Mouse (Mus musculus) cerebellum, postnatal 4 days (tissue): ENCODE results near the gene Fut4.
A peak's percentile ranks its signal among the peaks of the same experiment; 100 is the strongest.
"Not testable (repeated sequence)": the region's sequence is repeated elsewhere in the genome, so short reads cannot be mapped to it uniquely, and the experiment has no call there.

Experiments used
- DNase-seq, 2 experiments: peaks; one replicate each; pipeline ENCODE4 v3.0.0; 2022; ENCODE audit warnings: low spot score in 2 of 2, mixed read lengths in 1 of 2

Gene Fut4

GRCm38 (mm10) chr9:14726005-14726404, 26.2 kb downstream of the Fut4 start:
- no peak for DNase-seq

- DNase-seq, result no peak
These were observed 27.3 kb downstream of the Fut4 start for GRCm38 (mm10) chr9:14724755-14725420.

- DNase-seq, result no peak
These were observed 30.6 kb downstream of the Fut4 start for GRCm38 (mm10) chr9:14721610-14722009.

GRCm38 (mm10) chr9:14720384-14720783, 31.8 kb downstream of the Fut4 start:
- DNase-seq, result no peak

- no peak for DNase-seq
These were observed 33.9 kb downstream of the Fut4 start for GRCm38 (mm10) chr9:14718332-14718691.

GRCm38 (mm10) chr9:14717689-14718331, 34.4 kb downstream of the Fut4 start:
- DNase-seq, result peak in 1 of 2 experiments; percentile 8

- DNase-seq, result no peak
These were observed 36.9 kb downstream of the Fut4 start for GRCm38 (mm10) chr9:14715258-14715657.

GRCm38 (mm10) chr9:14710910-14711309, 41.3 kb downstream of the Fut4 start:
- DNase-seq, result no peak

- DNase-seq, result no peak
These were observed 46.7 kb downstream of the Fut4 start for GRCm38 (mm10) chr9:14705321-14706162.

- not testable (repeated sequence) for DNase-seq
These were observed 51.4 kb downstream of the Fut4 start for GRCm38 (mm10) chr9:14700795-14701194.

GRCm38 (mm10) chr9:14699288-14699640, 52.9 kb downstream of the Fut4 start:
- DNase-seq, result no peak

- peak; percentile 91 to 93 for DNase-seq
These were observed 53.5 kb downstream of the Fut4 start for GRCm38 (mm10) chr9:14698582-14699287.
